Mouse (Mus musculus): ENCODE data around the gene Msantd1.
"Not testable (repeated sequence)": the region's sequence is repeated elsewhere in the genome, so short reads cannot be mapped to it uniquely, and the experiment has no call there.

Gene Msantd1

DNA sequence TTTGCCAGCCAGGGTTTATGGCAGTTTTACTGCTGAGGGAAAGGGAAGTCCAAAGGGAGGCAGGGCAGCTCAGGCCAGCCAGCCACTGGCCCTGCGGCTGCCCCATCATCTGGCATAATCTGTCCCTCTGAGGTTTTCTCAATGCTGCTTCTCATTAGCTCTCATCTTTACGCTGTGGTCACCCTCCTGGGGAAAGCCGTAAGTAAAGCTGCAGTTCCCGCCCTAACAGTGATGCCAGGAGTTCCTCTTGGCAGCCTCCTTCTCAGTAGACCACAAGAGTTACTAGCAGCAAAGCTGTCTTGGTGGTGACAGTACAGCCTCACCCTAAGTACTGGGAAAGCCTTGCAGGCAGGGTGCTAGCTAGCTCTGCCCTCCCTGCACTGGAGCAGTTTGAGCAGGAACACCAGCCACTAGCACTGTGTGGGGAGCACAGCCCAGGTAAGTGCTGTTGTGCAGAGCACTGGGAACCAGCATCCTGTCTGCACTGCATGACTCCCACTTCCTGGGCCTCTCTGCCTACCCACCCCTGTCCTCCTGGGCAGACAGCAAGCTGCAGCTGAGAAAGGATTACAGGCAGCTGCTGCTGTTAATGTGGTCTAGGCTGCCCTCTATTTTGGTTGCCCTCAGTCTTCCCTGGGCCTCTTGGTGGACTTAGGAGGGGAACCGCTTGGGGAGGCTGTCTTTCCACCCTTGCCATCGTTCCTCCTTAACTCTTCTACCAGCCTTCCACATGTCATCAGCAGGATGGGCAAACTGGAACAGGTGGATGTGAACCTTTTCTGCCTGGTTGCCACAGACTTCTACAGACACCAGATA, at the start of gene Msantd1:
Gene Msantd1, plus strand, starts transcription at position 103 of the 816 bp plus-strand sequence.
- no peak for DNase-seq

DNA sequence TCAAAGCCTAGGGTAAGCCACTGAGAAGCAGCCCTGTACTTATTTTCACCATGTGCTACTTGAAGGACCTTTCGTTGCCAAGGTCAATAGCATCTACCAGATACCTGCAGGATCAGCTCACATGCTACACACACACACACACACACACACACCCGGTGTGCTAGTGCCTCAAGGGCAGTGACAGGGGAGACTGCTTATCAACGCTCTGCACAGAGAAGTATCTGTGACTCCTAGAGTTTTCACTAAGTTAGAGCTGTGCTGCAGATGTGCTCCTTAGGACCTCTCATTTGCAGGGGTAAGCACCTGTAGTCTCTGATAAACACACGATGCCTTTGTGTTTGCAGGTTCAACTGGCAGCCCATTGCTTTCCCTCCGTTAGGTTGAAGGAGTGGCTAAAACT, 42.4 kb upstream of the Msantd1 start:
- DNase-seq, result no peak

DNA sequence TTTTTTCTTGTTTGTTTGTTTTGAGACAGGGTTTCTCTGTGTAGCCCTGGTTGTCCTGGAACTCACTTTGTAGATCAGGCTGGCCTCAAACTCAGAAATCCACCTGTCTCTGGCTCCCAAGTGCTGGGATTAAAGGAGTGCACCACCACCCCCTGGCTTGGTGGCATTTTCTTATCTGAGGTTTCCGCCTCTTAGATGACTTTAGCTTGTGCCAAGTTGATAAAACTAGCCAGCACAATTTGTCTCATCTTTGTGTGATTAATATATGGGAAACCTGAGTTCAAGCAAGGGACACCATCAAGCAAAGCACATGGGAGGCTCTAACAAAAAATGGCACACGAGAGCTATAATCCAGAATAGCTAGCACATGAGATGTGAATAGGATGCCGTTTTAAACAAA, 27.5 kb upstream of the Msantd1 start:
- DNase-seq, result not testable (repeated sequence)

DNA sequence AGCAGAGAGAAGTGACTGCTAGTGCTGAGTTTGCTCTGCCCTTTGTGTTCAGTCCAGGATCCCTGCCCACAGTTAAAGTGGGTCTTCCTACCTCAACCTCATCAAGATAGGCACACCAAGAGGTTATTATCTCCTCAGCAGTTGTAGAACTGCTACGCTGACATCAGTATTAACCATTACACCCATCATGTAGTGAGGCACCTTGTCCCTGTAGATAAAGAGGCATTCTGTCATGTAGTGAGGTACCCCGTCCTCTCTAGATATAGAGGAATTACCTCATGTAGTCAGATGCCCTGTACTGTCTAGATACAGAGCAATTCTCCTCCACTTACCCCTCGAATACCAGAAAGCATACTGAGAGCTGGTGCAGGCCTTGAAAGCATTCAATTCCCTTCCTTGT, 26.8 kb upstream of the Msantd1 start:
- no peak for DNase-seq

DNA sequence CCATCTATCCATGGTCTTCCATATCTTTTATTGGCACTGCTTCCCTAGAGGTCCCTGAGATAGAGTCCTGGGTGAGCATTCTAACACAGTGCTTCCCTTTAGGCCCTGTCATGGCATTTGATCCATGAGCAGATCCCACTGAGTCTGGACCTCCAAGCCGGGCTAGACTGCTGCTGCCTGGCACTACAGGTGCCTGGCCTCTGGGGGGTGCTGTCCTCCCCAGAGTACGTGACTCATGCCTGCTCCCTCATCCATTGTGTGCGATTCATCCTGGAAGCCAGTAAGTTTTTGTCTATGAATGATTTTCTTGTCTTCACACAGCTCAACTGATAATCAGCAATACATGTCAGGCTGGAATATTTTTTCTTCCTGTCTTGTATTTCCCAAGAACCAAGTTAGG, 22.6 kb upstream of the Msantd1 start:
- no peak for DNase-seq

DNA sequence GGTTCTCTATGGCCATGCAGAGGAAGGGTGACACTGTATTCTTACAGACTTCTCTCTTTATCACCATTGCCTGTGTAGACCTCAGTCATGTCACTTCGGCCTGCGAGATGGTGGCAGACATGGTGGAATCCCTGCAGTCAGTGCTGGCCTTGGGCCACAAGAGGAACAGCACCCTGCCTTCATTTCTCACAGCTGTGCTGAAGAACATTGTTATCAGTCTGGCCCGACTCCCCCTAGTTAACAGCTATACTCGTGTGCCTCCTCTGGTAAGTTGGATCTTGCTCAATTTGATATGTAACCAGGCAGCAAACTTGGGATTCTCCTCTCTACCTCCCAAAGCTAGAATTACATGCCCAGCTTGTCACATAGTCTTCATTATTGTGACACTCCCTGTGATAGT, 18.6 kb upstream of the Msantd1 start:
- DNase-seq, result no peak

DNA sequence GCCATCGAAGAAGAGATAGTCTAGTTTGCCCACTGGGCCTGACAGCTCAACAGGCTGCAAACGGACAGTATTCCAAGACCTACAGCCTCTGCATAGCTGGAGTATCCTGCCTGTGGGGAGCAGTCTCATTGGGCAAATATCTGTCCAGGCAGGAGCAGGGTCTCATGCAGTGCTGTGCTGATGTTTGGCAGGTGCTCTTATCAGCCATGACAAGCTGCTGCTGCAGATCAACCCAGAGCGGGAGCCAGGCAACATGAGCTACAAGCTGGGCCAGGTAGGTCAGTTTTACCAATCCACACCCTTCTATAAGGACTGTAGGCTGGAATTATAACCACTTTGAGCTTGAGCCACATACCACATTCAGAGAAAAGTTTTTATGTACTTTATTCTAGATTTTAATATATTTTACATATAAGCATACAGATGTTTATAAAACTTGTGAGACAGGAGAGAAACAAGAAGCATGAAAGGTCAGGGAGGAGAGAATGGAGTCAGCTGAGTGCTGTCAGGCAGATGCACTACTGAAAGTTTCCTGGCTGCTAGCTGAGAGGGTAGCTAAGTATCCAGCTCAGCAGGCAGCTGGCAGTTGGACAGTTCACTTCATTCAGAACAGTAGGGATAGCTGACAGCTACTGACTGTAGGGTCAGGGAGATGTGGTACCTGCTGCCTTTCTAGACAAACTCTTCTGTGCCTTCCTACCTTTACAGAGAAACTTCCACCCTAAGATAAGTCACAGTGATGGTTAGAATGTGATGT, 10.9 kb upstream of the Msantd1 start:
- DNase-seq, result no peak

DNA sequence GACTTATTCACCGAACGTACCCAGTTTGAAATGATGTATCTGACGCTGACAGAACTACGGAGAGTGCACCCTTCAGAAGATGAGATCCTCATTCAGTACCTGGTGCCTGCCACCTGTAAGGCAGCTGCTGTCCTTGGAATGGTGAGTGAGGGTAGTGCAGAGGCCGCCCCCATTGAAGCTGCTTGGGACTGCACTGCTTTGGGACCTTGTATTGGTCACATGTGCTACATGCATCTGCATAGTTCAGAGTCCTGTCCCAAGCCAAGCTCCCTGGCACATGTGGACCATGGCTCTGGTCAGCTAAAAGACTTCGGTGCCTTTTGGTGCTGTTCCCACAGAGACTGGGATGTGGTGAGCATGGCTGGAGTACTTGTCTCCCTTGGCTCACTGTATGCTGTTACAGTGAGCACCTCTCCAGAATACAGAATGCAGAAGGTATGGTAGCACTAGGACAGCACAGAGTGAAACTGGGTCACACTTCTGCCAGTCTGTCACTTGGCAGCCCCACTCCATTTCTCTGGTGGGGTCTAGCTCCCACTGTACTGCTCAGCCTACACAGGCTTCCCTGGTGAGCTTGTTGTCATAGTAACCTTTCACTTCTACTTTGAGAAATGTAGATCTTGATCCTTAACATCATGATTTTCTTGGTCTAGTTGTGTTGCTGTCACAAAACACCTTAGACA, 7.9 kb upstream of the Msantd1 start:
- DNase-seq, result no peak

DNA sequence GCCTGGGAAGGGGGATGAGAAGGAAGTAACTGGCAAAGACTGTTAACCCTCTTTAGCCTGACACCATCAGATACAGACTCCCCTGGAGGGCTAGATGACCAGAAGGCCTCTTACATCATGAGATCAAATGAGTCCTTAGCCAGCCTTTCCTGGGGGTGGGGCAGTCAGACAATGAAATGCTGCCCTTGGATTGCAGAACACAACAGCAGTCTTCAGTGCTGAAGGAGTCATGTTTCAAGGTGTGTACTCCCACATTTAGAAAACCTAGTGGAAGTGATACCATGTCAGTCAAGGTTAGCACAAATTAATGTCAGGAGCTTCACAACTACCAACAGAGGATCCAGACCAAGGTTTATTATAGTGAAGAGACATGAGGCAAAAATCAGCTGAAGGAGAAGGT, 5.4 kb upstream of the Msantd1 start:
- no peak for DNase-seq

DNA sequence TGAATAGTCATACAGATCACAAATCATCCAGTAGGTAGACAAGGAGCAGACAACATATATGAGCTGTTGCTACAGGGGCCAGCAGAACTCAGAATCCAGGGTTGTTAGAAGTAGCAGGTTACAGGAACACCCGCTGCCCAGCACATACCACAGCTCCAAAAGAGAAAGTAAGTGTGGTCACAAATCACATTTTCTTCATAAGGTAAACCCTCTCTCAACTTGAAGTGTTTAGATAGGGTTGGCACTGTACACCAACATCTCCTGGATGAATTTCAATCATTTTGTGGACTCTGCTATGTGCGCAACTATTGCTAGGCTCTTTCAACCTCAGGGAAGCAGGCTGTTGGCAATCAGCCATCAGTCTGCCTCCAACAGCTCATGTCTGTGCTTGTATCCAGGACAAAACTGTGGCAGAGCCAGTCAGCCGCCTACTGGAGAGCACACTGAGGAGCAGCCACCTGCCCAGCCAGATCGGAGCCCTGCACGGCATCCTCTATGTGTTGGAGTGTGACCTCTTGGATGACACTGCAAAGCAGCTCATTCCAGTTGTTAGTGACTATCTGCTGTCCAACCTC, 4.9 kb upstream of the Msantd1 start:
- peak; percentile 41 for DNase-seq

DNA sequence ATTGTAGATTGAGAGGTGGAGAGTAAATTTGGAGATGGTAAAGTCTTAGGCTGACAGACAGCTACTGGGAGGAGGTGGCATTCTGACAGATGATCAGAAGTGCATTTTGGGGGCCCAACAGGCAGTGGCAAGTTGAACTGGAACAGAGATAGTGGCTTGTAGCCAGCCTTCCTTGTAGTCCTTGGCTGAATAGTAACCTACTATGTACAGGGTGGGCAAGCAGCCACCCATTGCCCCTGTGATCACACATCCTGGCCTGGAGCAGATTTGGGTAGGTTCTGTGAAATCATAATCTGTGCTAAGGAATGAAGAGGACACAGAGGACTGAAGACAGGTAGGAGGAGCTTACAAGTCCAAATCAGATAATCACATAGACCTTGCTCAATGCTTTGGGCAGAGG, 3.4 kb upstream of the Msantd1 start:
- no peak for DNase-seq

DNA sequence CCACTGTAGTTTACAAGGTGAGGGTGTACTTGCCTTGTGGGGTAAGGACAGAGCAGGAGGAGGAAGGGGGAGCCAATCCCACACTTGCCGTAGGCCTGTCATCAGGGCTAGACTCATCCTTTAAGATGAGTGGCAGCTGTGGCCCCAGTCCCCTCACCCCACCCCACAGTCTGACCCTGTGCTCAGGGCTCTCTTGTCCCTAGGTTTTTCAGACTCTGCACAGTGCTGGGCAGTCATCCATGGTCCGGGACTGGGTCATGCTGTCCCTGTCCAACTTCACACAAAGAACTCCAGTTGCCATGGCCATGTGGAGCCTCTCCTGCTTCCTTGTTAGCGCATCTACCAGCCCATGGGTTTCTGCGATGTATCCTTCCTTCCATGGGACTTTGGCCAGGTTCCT, 582 bp upstream of the Msantd1 start:
- DNase-seq, result no peak

DNA sequence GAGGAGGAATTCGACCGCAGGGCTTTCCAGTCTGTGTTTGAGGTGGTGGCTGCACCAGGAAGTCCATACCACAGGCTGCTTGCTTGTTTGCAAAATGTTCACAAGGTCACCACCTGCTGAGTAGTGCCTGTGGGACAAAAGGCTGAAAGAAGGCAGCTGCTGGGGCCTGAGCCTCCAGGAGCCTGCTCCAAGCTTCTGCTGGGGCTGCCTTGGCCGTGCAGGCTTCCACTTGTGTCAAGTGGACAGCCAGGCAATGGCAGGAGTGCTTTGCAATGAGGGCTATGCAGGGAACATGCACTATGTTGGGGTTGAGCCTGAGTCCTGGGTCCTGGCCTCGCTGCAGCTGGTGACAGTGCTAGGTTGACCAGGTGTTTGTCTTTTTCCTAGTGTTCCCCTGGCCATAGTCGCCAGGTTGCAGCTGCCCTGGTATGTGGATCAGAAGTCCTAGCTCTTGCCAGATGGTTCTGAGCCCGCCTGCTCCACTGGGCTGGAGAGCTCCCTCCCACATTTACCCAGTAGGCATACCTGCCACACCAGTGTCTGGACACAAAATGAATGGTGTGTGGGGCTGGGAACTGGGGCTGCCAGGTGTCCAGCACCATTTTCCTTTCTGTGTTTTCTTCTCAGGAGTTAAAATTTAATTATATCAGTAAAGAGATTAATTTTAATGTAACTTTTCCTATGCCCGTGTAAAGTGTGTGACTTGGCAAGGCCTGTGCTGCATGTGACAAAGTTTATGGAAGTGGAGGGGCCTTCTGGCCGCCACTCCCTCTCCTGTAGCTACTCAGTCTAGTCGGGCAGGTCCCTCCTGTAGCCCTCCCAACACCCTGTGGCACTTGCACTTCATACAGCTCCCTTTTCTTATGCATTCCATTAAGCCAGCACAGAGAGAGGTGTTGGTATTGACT, 1.2 kb downstream of the Msantd1 start:
- DNase-seq, result no peak

DNA sequence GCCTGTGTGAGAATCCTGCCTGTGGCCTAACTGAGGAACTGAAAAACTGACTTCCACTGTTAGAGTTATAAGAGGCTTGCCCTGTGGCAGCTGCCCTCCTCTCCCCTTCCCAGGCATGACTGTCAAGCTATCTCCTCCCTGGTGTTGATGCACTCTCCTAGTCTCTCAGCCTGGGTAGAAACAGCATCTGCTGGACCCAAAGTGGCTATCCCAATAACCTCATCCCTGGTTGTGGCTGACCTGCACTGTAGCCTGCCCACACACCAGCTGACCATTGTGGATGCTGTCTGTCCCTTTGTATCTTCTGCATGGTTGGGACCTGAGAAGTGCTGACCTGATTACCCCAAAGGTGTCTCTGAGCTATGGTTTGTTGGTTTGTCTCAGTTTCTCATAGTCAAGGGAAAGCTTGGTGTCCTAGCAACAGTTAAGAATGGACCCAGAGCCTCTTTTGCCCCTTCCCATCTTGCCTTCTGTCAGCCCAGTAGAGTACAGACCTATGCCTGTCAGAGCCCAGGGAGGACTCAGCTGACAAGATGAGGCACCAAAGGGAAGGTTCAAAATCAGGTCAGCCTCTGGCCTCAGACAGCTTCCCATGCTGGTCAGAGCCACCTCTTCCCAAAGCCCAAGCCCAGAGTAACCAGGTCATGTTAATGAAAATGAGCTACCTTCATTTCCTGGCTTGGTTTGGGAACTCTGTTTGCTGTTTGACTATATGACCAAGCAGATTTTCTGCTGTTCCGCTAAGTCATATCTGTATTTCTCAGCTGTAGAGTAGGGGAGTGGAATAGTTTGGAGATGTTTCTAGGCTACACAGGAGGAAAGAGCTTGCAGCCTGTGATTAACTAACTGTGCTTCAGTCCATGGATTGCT, 2.1 kb downstream of the Msantd1 start:
- DNase-seq, result no peak

DNA sequence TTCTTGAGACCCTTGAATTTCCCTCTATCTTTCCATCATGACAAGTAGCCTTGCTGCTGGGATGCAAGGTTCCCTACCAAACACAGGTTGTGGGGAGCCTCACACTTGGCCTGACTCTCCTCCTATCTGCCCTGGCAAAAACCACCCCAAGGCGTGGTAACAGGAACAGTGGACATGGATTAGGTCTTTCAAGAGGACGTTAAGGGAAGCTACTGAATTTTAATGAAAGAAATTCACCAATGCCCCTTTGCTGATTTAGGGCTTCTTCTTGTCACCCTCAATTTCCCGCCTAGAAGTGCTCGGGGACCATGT, 2.6 kb downstream of the Msantd1 start:
- DNase-seq, result no peak

DNA sequence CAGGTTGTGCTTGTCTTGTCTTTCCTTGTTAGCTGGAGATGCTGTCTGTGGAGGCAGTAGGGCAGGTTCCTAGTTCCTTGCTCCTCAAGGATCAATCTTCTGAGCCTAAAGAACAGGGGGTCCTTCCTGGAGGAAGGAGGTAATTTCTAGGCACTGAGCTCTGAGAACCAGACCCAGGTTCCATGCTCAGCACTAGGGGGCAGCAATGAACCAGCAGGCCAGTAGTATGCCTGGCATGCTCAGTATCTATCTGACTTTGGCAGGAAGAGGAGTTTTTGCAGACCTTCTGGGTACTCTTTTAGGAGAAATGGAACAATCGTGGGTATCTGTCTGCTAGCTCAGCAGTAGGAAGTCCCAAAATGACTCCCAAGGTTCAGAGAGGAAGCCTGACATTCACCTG, 8.0 kb downstream of the Msantd1 start:
- DNase-seq, result peak; percentile 83

DNA sequence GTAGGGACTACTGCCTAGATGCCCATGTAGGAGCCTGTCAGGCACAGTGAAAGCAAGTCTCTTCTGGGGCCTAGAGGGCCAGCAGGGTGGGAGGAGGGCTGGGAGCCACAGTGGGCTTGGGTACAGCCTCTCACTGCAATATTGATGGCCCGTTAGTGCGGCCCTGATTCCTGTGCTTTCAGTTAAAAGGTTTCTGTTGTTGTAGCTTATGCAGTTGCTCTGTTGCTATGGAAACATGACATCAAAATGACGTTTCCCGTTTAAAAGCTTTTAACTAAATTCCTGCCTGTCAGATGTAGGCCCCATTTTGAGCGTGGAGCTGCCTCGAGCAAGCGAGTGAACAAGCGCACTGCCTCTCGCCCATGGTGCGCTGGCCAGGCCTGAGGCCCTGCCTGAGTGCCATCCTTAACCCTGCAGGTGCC, 9.4 kb downstream of the Msantd1 start:
- DNase-seq, result peak; percentile 41

DNA sequence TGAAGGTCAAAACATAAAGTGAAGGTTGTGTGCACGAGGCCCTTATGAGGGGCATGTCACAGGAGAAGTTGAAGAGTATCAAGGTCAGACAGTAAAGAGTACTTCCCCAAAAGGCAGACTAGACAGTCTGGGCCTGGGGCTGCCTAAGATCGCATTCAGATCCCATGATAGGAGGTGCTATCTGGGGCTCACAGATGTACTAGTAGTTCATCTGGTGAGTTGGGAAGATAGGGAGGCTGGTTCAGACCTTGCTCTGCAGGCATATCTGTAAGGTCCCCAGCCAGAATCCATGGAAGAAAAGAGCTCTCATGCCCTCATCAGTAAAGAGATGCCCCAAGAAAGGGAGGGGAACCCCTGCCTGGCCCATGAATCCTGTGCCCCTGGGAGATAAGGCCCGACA, 11.0 kb downstream of the Msantd1 start:
- no peak for DNase-seq

DNA sequence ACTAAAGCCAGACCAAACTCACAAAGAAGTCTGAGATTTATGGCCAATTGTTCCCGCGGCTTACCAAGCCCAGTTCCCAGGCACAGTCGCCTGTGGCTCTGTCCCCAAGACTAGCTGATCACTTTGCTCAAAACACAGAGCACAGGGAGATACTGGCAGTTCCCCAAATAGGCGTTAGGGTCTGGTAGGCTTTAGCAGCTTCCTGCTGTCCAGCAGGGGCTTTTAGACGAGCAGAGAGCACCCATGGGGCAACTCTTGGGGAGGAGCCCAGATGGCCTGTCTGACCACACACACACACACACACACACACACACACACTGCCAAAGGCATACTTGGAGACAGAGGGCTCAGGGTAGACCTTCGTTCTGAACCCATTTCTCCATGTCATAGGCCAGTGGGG, 14.7 kb downstream of the Msantd1 start:
- no peak for DNase-seq

DNA sequence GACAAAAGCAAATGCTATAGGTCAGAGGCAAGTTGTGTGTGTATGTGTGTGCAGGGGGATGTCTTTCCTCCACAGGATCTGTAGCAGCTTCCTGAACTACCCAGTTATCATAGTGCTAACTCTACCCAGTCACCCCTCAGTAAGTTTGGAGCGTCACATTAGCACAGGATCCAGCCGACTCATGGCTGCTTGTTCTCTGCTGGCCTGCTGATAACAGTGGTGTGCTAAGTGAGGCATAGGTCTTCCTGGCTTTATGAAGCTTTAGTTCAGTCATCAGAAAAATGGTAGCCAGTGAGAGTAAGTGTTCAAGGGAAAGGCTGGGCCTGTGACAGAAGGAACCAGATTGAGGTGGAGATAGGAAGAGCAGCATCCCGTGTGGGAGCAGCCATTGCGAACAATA, 16.1 kb downstream of the Msantd1 start:
- DNase-seq, result no peak

DNA sequence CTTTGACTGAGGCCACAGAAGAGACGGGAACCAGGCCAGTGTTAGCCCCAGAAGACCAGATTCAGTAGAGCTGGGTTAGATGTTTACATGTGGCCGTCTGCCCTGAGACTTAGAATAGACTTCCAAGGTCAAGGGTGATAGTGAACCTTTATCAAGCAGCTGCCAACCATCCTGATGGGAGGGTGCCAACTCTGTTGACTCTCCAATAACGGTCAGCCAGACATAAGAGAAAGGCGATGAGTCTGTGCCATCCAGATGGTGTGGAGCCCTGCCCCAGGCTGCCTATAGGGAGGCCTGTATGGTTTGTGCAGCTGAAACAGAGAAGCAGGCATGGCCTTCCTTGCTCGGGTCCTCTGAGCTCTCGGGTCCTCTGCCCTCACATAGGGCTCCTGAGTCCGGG, 16.7 kb downstream of the Msantd1 start:
- DNase-seq, result no peak

DNA sequence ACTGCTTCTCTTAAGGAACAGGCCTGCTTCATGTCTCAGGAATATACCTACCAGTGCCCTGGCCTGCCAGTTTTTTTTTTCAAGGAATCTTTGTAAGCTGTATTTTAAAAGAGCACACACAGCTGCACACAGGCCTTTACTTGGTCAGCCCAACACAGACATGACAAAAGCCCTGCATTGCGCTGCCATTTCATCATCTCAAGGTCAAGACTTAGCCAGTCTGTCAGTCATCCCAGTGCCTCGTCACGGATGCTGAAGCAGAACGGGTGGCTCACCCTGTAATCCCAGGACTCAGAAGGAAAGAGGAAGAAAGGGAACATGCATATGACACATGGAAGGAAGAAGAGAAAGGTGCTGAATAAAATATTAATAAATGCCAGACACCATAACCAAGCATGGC, 19.8 kb downstream of the Msantd1 start:
- DNase-seq, result no peak
